Mouse (Mus musculus) mesoderm, embryonic 11.5 days (tissue): ENCODE data around the gene Iqschfp.

Experiments used
- DNase-seq: peaks from one replicate; pipeline ENCODE4 v3.0.0-alpha.2; 2012; ENCODE audit warnings: low read depth, low spot score

Gene Iqschfp

GRCm38 (mm10) chr3:68632714-68633113 is 740.7 kb downstream of the Iqschfp start:
- no peak for DNase-seq

- no peak for DNase-seq
These were observed 741.5 kb downstream of the Iqschfp start for GRCm38 (mm10) chr3:68633577-68633976.

GRCm38 (mm10) chr3:68637960-68638359 is 745.9 kb downstream of the Iqschfp start:
- DNase-seq, result no peak

GRCm38 (mm10) chr3:68638703-68639102 is 746.7 kb downstream of the Iqschfp start:
- no peak for DNase-seq

- no peak for DNase-seq
These were observed 750.9 kb downstream of the Iqschfp start for GRCm38 (mm10) chr3:68642935-68643334.

- DNase-seq, result no peak
These were observed 754.5 kb downstream of the Iqschfp start for GRCm38 (mm10) chr3:68646387-68647130.

- DNase-seq, result no peak
These were observed 755.2 kb downstream of the Iqschfp start for GRCm38 (mm10) chr3:68647282-68647681.

- no peak for DNase-seq
These were observed 758.2 kb downstream of the Iqschfp start for GRCm38 (mm10) chr3:68650251-68650650.

GRCm38 (mm10) chr3:68656607-68657352 is 764.7 kb downstream of the Iqschfp start:
- no peak for DNase-seq

GRCm38 (mm10) chr3:68657589-68658245 is 765.7 kb downstream of the Iqschfp start:
- DNase-seq, result no peak

GRCm38 (mm10) chr3:68659996-68660395 is 768.0 kb downstream of the Iqschfp start:
- no peak for DNase-seq

- no peak for DNase-seq
These were observed 768.5 kb downstream of the Iqschfp start for GRCm38 (mm10) chr3:68660538-68660937.

GRCm38 (mm10) chr3:68662386-68662785 is 770.4 kb downstream of the Iqschfp start:
- no peak for DNase-seq

- DNase-seq, result no peak
These were observed 772.3 kb downstream of the Iqschfp start for GRCm38 (mm10) chr3:68664337-68664736.

- no peak for DNase-seq
These were observed 774.3 kb downstream of the Iqschfp start for GRCm38 (mm10) chr3:68666377-68666776.

- DNase-seq, result no peak
These were observed 775.8 kb downstream of the Iqschfp start for GRCm38 (mm10) chr3:68667852-68668251.

- DNase-seq, result no peak
These were observed 777.5 kb downstream of the Iqschfp start for GRCm38 (mm10) chr3:68669418-68669974.

- DNase-seq, result no peak
These were observed 782.7 kb downstream of the Iqschfp start for GRCm38 (mm10) chr3:68674721-68675120.

- DNase-seq, result no peak
These were observed 783.3 kb downstream of the Iqschfp start for GRCm38 (mm10) chr3:68675216-68675835.
